Mouse (Mus musculus): ENCODE measurements around the gene Dnm3. TPM values are rescaled to one million over a fixed set of nuclear protein-coding genes. Genes with fewer than 3 reads are reported as not detected.

The Dnm3 gene
- polyA plus RNA-seq, 1 experiment = 1.6 TPM

DNA sequence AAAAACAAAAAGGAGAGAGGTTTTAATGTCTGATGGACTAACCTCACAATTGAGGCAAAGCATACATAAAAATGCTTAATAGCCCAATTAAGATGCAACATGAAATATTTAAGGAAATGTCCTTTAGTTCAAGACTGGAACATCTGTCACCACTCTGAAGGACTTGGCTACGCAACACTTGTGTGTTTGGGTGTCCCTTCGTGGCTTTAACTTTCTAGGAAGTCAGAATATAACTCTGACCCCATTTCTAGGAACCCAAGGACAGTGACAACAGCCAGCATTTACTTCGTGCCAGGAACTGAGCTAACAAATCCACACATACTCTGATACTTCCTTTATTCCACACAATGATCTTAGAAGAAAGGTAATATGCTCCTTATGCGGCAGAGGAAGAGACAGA, 237.1 kb downstream of the Dnm3 start:
- no peaks in the 10 kb centered on the region for H3K27me3 ChIP-seq (ENCODE audit: control insufficient read depth, insufficient read depth, insufficient read length)
- H3K4me3 ChIP-seq (ENCODE audit: insufficient read depth, poor library complexity, severe bottlenecking) = no peak overlapping the region
- no peaks in the 10 kb centered on the region for H3K79me3 ChIP-seq (ENCODE audit: low read depth)
- TF ChIP-seq MYOD1 (IDR thresholded peaks at IDR 0.05; ENCODE audit: control insufficient read depth, insufficient read length, low read depth) = no peak
- TF ChIP-seq CEBPB (IDR thresholded peaks at IDR 0.05; ENCODE audit: low read depth) = no peak
- TF ChIP-seq USF1 (IDR thresholded peaks at IDR 0.05; ENCODE audit: low read depth) = no peak
- TF ChIP-seq MAX (IDR thresholded peaks at IDR 0.05) = no peak
- no peak for TF ChIP-seq MYOG (IDR thresholded peaks at IDR 0.05; ENCODE audit: control insufficient read depth, extremely low read depth, insufficient read length)
- TF ChIP-seq FOSL1 (IDR thresholded peaks at IDR 0.05; ENCODE audit: insufficient read depth, low read length, poor library complexity, severe bottlenecking) = no peak
- no peak for TF ChIP-seq CTCF (IDR thresholded peaks at IDR 0.05; ENCODE audit: control insufficient read depth, insufficient read depth, insufficient read length)
- H3ac ChIP-seq (ENCODE audit: control insufficient read depth, insufficient read length, low read depth) = no peak overlapping the region
- H3K79me2 ChIP-seq (ENCODE audit: control insufficient read depth, insufficient read depth) = no peaks in the 10 kb centered on the region
- H3K36me3 ChIP-seq (ENCODE audit: control insufficient read depth, insufficient read depth) = no peaks in the 10 kb centered on the region

DNA sequence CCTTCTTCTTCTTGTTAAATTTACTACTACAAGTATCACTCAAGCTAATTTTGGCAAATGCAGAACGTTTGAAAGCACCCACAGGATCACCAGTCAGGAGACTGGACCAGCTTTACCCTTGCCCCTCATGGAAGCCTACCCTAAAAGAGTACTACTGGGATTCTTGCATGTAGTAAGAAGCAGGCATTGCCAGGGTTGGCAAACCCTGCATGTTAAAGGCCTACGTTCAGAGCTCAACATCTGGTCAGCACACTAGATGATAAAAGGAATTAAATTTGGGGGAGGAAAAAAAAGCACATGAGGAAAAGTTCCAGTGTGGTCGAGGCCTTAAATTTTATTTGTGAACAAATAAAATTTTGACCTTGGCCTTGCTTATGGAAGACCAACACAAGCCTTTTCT, 239.2 kb downstream of the Dnm3 start:
- Histone ChIP-seq H3ac (ENCODE audit: control insufficient read depth, insufficient read length, low read depth) (no peak overlapping the region), H3K79me3 (ENCODE audit: low read depth) (no peaks in the 10 kb centered on the region), H3K4me3 (ENCODE audit: insufficient read depth, poor library complexity, severe bottlenecking) (no peak overlapping the region), H3K79me2 (ENCODE audit: control insufficient read depth, insufficient read depth) (no peaks in the 10 kb centered on the region), H3K27me3 (ENCODE audit: control insufficient read depth, insufficient read depth, insufficient read length) (no peaks in the 10 kb centered on the region), H3K36me3 (ENCODE audit: control insufficient read depth, insufficient read depth) (no peaks in the 10 kb centered on the region)
- TF ChIP-seq CEBPB (IDR thresholded peaks at IDR 0.05; ENCODE audit: low read depth) (no peak), FOSL1 (IDR thresholded peaks at IDR 0.05; ENCODE audit: insufficient read depth, low read length, poor library complexity, severe bottlenecking) (no peak), MAX (IDR thresholded peaks at IDR 0.05) (no peak), MYOD1 (IDR thresholded peaks at IDR 0.05; ENCODE audit: control insufficient read depth, insufficient read length, low read depth) (no peak), MYOG (IDR thresholded peaks at IDR 0.05; ENCODE audit: control insufficient read depth, extremely low read depth, insufficient read length) (no peak), CTCF (IDR thresholded peaks at IDR 0.05; ENCODE audit: control insufficient read depth, insufficient read depth, insufficient read length) (no peak), USF1 (IDR thresholded peaks at IDR 0.05; ENCODE audit: low read depth) (no peak)

DNA sequence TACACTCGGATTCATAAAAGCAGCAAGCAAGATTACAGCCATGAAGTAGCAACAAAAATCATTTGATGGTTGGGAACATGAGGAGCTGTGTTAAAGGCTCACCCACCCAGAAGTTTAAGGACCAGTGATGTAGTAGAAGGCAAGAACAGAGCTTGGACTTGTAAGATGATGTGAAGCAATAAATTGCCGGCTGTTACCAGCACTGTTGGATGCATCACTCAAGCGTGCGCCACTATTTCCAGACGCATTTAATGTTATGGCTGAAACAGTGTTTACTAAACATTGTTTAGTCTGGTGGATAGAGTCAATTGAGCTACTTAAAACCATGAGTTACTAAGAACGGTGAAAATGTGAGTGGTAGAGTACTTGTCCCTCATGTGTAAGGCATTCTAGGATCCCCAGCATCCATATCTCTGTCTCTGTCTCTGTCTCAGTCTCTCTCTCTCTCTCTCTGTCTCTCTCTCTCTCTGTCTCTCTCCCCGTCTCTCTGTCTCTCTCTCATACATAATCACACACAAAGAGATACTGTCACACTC, 241.1 kb downstream of the Dnm3 start:
- H3K79me2 ChIP-seq (ENCODE audit: control insufficient read depth, insufficient read depth) = no peaks in the 10 kb centered on the region
- H3ac ChIP-seq (ENCODE audit: control insufficient read depth, insufficient read length, low read depth) = no peak overlapping the region
- no peak for TF ChIP-seq USF1 (IDR thresholded peaks at IDR 0.05; ENCODE audit: low read depth)
- TF ChIP-seq CEBPB (IDR thresholded peaks at IDR 0.05; ENCODE audit: low read depth) = no peak
- no peak for TF ChIP-seq MYOG (IDR thresholded peaks at IDR 0.05; ENCODE audit: control insufficient read depth, extremely low read depth, insufficient read length)
- no peak for TF ChIP-seq MYOD1 (IDR thresholded peaks at IDR 0.05; ENCODE audit: control insufficient read depth, insufficient read length, low read depth)
- no peak for TF ChIP-seq FOSL1 (IDR thresholded peaks at IDR 0.05; ENCODE audit: insufficient read depth, low read length, poor library complexity, severe bottlenecking)
- H3K36me3 ChIP-seq (ENCODE audit: control insufficient read depth, insufficient read depth) = no peaks in the 10 kb centered on the region
- no peak overlapping the region for H3K4me3 ChIP-seq (ENCODE audit: insufficient read depth, poor library complexity, severe bottlenecking)
- no peaks in the 10 kb centered on the region for H3K27me3 ChIP-seq (ENCODE audit: control insufficient read depth, insufficient read depth, insufficient read length)
- H3K79me3 ChIP-seq (ENCODE audit: low read depth) = no peaks in the 10 kb centered on the region

DNA sequence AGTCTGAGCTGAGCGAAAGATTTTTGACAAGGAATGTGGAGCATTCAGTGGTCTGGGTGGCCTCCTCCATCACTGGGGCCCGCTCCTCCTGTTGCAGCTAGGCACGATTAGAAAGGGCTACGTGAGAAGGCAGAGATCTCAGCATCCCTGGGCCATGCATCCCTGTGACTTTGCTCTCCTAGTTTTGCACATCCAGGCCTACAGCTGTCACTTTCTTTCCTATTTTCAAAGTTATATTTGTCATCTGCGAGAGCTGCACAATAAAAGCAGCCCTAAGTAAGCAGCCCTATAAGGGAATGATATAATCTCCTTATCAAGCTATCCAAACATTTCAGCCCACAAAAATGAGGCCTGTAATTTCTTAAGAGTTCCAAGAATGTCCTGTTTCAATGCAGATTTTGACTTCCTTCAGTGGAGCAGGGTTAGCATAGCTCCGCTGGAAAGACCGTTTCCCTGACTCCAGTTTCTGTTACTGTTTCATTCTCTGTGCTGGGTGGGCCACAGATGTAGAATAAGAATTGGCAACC, 252.2 kb downstream of the Dnm3 start:
- peak; percentile 90 for TF ChIP-seq MYOD1 (IDR thresholded peaks at IDR 0.05; ENCODE audit: control insufficient read depth, insufficient read length, low read depth)
- TF ChIP-seq FOSL1 (IDR thresholded peaks at IDR 0.05; ENCODE audit: insufficient read depth, low read length, poor library complexity, severe bottlenecking) = peak; percentile 15
- TF ChIP-seq MYOG (IDR thresholded peaks at IDR 0.05; ENCODE audit: control insufficient read depth, extremely low read depth, insufficient read length) = no peak
- peak; percentile 22 for TF ChIP-seq CEBPB (IDR thresholded peaks at IDR 0.05; ENCODE audit: low read depth)
- Histone ChIP-seq H3K36me3 (ENCODE audit: control insufficient read depth, insufficient read depth) (peaks cover 31% of the 10 kb centered on the region), H3K79me3 (ENCODE audit: low read depth) (peaks cover 21% of the 10 kb centered on the region), H3ac (ENCODE audit: control insufficient read depth, insufficient read length, low read depth) (no peak overlapping the region), H3K4me3 (ENCODE audit: insufficient read depth, poor library complexity, severe bottlenecking) (no peak overlapping the region), H3K79me2 (ENCODE audit: control insufficient read depth, insufficient read depth) (peaks cover 29% of the 10 kb centered on the region), H3K27me3 (ENCODE audit: control insufficient read depth, insufficient read depth, insufficient read length) (no peaks in the 10 kb centered on the region)

DNA sequence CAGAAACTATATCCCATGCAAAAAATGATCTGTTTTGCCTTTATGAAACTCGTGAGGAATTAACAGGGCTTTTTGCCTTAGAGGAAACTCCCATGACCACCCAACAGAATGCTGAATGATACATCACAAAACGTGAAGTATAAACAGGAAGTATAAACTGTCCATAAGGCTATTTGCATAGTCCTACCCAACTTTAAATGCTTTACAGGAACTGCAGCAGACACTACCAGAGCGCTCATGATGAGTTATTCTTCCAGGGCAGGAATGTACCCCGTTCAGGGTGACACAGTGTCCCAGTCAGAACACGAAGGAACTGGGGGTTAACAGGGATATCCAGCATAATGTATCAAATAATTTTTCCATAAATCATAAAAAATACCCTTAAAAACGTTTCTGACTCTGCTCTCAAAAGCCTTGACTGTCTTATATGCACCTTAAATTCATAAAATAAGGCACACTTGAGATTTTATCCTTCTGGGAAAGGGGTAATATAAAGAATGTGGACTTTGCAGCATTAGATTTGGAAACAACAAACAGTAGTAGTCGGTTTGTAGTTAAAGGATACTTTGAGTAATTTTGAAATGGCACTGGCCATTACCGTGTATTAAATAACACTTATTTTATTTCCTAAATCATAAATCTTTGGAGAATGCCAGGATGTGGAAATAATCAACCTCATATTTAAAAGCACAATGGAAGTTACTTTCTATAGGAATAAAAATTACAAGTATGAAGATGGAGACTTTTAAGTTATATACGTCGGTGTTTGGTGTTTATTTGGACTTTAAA, 252.8 kb downstream of the Dnm3 start:
- Histone ChIP-seq H3K79me3 (ENCODE audit: low read depth) (peaks cover 27% of the 10 kb centered on the region), H3K4me3 (ENCODE audit: insufficient read depth, poor library complexity, severe bottlenecking) (no peak overlapping the region), H3K27me3 (ENCODE audit: control insufficient read depth, insufficient read depth, insufficient read length) (no peaks in the 10 kb centered on the region), H3ac (ENCODE audit: control insufficient read depth, insufficient read length, low read depth) (no peak overlapping the region), H3K36me3 (ENCODE audit: control insufficient read depth, insufficient read depth) (peaks cover 38% of the 10 kb centered on the region), H3K79me2 (ENCODE audit: control insufficient read depth, insufficient read depth) (peaks cover 35% of the 10 kb centered on the region)
- TF ChIP-seq MYOG (IDR thresholded peaks at IDR 0.05; ENCODE audit: control insufficient read depth, extremely low read depth, insufficient read length) = no peak

DNA sequence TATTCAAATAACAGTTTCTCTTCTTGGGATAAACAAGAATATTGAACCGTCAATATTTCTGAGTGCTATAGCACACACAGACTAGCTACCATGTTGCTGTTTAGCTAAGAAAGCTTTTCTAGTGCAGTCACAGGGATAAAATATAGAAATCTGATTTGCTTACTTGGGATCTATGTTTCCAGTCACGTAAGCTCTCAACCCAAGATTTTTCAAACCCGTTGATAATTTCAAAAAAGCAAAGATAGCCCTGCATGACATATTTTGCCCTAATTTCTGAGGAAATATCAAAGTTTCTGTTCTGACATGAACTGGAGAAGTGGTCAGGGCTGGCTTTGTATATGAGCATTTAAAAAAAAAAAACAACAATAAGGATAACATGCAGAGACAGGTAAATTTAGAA, 253.8 kb downstream of the Dnm3 start:
- no peak overlapping the region for H3ac ChIP-seq (ENCODE audit: control insufficient read depth, insufficient read length, low read depth)
- H3K4me3 ChIP-seq (ENCODE audit: insufficient read depth, poor library complexity, severe bottlenecking) = no peak overlapping the region
- H3K27me3 ChIP-seq (ENCODE audit: control insufficient read depth, insufficient read depth, insufficient read length) = no peaks in the 10 kb centered on the region
- H3K79me2 ChIP-seq (ENCODE audit: control insufficient read depth, insufficient read depth) = peaks cover 45% of the 10 kb centered on the region
- H3K36me3 ChIP-seq (ENCODE audit: control insufficient read depth, insufficient read depth) = peaks cover 48% of the 10 kb centered on the region
- H3K79me3 ChIP-seq (ENCODE audit: low read depth) = peaks cover 37% of the 10 kb centered on the region
- TF ChIP-seq CTCF (IDR thresholded peaks at IDR 0.05; ENCODE audit: control insufficient read depth, insufficient read depth, insufficient read length) = no peak
- TF ChIP-seq FOSL1 (IDR thresholded peaks at IDR 0.05; ENCODE audit: insufficient read depth, low read length, poor library complexity, severe bottlenecking) = no peak
- TF ChIP-seq USF1 (IDR thresholded peaks at IDR 0.05; ENCODE audit: low read depth) = no peak
- no peak for TF ChIP-seq MYOG (IDR thresholded peaks at IDR 0.05; ENCODE audit: control insufficient read depth, extremely low read depth, insufficient read length)
- TF ChIP-seq MYOD1 (IDR thresholded peaks at IDR 0.05; ENCODE audit: control insufficient read depth, insufficient read length, low read depth) = no peak
- no peak for TF ChIP-seq CEBPB (IDR thresholded peaks at IDR 0.05; ENCODE audit: low read depth)
- TF ChIP-seq MAX (IDR thresholded peaks at IDR 0.05) = no peak

All from C2C12 (cell line).